Mouse (Mus musculus): Measurements from ENCODE around the gene Eif2b5. TPM values are rescaled to one million over a fixed set of nuclear protein-coding genes. Genes with fewer than 3 reads are reported as not detected.

Gene Eif2b5
- polyA plus RNA-seq, 2 experiments from 2014 or later, result 13.7 to 14.5 TPM

GRCm38 (mm10) chr16:20537601-20538320 lies 39.1 kb downstream of the Eif2b5 start:
- no peak for ATAC-seq

GRCm38 (mm10) chr16:20539649-20540048 lies 41.0 kb downstream of the Eif2b5 start:
- no peak for ATAC-seq

DNA sequence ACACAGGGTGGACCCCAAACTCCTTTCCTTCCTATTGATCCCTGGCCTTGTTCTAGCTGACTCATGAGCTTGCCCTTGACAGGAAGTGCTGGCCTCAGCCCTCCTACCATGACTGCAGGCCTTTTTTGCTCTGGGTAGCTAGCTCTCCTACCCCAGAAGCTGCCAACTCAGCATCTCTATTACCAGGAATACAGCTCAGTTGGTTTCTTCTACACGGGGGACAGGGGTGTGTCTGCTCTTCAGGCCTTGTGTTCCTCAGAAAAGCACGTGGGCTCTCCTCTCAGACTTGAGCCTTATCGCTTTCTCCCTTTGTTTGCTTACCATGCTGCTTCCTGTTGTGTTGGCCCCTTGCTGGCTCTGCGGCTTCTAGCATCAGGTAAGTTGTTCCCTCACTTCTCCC lies 41.8 kb downstream of the Eif2b5 start:
- ATAC-seq, result no peak

GRCm38 (mm10) chr16:20545696-20546095 lies 47.1 kb downstream of the Eif2b5 start:
- ATAC-seq, result no peak

- no peak for ATAC-seq
Measured at GRCm38 (mm10) chr16:20547423-20547822, 48.8 kb downstream of the Eif2b5 start.

DNA sequence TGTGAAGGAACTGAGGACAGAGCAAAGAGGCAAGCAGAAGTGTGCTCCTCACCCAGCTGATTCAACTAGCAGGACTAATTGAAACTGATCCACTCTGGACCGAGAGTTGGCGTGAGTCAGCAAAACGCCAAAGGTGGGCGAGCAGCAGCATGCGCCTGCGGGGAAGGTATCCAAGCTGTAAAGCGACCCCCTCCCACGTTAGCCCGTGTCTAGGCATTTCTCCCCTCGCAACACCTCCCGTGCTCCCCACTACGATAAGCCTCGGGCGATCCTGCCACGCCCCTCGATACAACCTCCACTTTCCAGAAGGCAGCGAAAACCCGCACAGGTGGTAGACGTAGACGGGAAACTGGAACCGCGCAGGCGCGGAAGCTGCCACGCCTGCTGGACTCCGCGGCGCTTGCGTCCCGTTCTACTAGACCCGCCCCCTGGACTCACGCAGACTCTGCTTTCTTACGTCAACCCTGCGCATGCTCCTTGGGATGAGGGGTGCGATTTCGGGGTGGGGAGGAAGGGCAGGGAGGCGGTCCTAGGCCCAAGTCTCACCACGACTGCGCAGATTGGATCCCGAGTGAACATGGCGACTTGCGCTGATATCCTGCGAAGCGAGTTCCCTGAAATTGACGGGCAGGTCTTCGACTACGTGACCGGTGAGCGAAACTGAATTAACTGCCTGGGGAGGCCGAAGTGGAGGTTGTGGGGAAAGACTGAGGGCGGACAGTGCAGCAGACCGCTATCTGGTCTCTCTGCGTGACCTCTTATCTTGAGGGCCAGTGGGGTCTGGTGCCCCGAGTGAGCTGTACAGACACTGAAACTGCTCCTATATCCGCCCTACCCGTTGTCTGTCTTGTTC lies 49.7 kb downstream of the Eif2b5 start, which contains the start of gene Abcf3:
TSS of gene Abcf3 (plus strand) at position 482 of the 853 bp plus-strand sequence.
- ATAC-seq, result peak; percentile 97

GRCm38 (mm10) chr16:20549161-20549560 lies 50.5 kb downstream of the Eif2b5 start:
- ATAC-seq, result no peak

GRCm38 (mm10) chr16:20551691-20552090 lies 53.1 kb downstream of the Eif2b5 start:
- ATAC-seq, result no peak

- no peak for ATAC-seq
Measured at GRCm38 (mm10) chr16:20552594-20552993, 54.0 kb downstream of the Eif2b5 start.

DNA sequence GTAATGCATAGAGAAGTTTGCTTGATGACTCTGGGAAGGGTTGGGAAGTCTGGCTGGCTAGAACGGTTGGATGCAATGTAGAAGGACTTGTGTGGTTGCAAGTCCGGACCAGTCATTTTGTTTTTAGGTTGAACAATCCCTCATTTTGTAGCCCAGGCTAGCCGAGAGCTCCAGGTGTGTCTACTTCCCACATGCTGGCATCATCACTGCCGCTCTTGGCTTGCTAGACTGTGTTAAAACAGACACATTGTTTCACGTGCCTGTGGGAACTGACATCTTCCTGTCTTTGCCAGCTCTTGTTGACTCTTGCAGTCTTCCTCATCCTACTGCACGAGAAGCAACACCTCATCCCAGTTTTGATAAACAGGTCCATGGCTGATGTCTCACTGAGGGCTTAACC lies 56.4 kb downstream of the Eif2b5 start:
- ATAC-seq, result no peak

DNA sequence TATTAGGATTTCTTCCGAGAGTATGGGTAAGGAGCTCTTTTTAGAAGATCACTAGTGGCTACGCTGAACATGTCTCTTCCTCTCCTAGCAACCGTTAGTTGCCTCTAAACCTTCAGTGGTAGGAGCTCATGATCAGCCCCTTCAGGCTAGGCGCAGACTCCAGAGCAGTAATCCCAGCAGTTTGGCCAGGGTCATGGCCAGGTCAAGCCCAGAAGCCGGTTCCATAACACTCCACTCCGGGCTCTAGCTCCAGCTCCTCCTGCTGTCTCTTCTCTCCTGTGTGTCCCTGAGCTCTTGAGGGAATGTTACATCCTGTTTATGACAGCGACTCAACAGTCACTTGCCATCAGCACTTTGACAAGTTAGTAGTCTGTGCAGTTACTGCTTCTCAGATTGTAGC lies 58.8 kb downstream of the Eif2b5 start:
- no peak for ATAC-seq

Other genes starting within 250 kb of the Eif2b5 start
- 10 to 100 TPM; 72.4 to 74.6 TPM for gene Parl, start 196.4 kb upstream of the Eif2b5 start, polyA plus RNA-seq (2017; shearing (Covaris generic))
- not detected for gene Cyp2ab1, start 173.4 kb upstream of the Eif2b5 start, polyA plus RNA-seq (2017; shearing (Covaris generic))
- 10 to 100 TPM; 25.1 to 25.4 TPM for gene Abcc5, start 72.4 kb upstream of the Eif2b5 start, polyA plus RNA-seq (2017; shearing (Covaris generic))
- 10 to 100 TPM; 13.2 to 13.7 TPM for gene Dvl3, start 18.2 kb downstream of the Eif2b5 start, polyA plus RNA-seq (2017; shearing (Covaris generic))
- gene Ap2m1, start 36.7 kb downstream of the Eif2b5 start, polyA plus RNA-seq (2017; shearing (Covaris generic)), result 100 to 1,000 TPM; 467 to 550 TPM
- gene Abcf3, start 49.8 kb downstream of the Eif2b5 start, polyA plus RNA-seq (2017; shearing (Covaris generic)), result 10 to 100 TPM; 49.5 to 57.2 TPM
- under 1 TPM; 0.11 to 0.42 TPM for gene Vwa5b2, start 90.7 kb downstream of the Eif2b5 start, polyA plus RNA-seq (2017; shearing (Covaris generic))
- gene Eef1akmt4, start 112.8 kb downstream of the Eif2b5 start, polyA plus RNA-seq (2017; shearing (Covaris generic)), result 10 to 100 TPM; 19.0 to 25.6 TPM
- not detected for gene Gm49333, start 112.8 kb downstream of the Eif2b5 start, polyA plus RNA-seq (2017; shearing (Covaris generic))
- 10 to 100 TPM; 28.2 to 31.8 TPM for gene Alg3, start 112.9 kb downstream of the Eif2b5 start, polyA plus RNA-seq (2017; shearing (Covaris generic))
- gene Camk2n2, start 122.5 kb downstream of the Eif2b5 start, polyA plus RNA-seq (2017; shearing (Covaris generic)), result not detected
- not detected for gene Ece2, start 131.0 kb downstream of the Eif2b5 start, polyA plus RNA-seq (2017; shearing (Covaris generic))
- 100 to 1,000 TPM; 152 to 157 TPM for gene Psmd2, start 152.8 kb downstream of the Eif2b5 start, polyA plus RNA-seq (2017; shearing (Covaris generic))
- gene Eif4g1, start 169.5 kb downstream of the Eif2b5 start, polyA plus RNA-seq (2017; shearing (Covaris generic)), result 10 to 100 TPM; 44.6 to 82.1 TPM
- gene Fam131a, start 194.4 kb downstream of the Eif2b5 start, polyA plus RNA-seq (2017; shearing (Covaris generic)), result 1 to 10 TPM in 1 of 2 experiments, not detected in 1; 1.2 TPM
- 10 to 100 TPM; 72.6 to 80.2 TPM for gene Polr2h, start 218.8 kb downstream of the Eif2b5 start, polyA plus RNA-seq (2017; shearing (Covaris generic))
- gene Clcn2, start 218.9 kb downstream of the Eif2b5 start, polyA plus RNA-seq (2017; shearing (Covaris generic)), result 1 to 10 TPM; 1.3 to 2.0 TPM
- gene Chrd, start 234.3 kb downstream of the Eif2b5 start, polyA plus RNA-seq (2017; shearing (Covaris generic)), result not detected
- gene Thpo, start 235.7 kb downstream of the Eif2b5 start, polyA plus RNA-seq (2017; shearing (Covaris generic)), result under 1 TPM in 1 of 2 experiments, not detected in 1; 0.26 TPM

Data from activated CD4-positive, CD25-positive, alpha-beta regulatory T cell, adult 4 months (primary cell).